Mouse (Mus musculus): ENCODE data around the gene Adora2b. TPM values are rescaled to one million over a fixed set of nuclear protein-coding genes. Genes with fewer than 3 reads are reported as not detected.

Gene Adora2b
- polyA plus RNA-seq, 1 experiment: 5.4 TPM

- no peak overlapping the region for H3K4me3 ChIP-seq (ENCODE audit: insufficient read depth, low read depth, low read length)
- no peak for TF ChIP-seq POLR2A (IDR thresholded peaks at IDR 0.05; ENCODE audit: low read depth, low read length)
- TF ChIP-seq CTCF (conservative IDR thresholded peaks at IDR 0.05; ENCODE audit: insufficient read depth, insufficient read length, low read depth, low read length): no peak
- no peaks in the 10 kb centered on the region for H3K27me3 ChIP-seq (replicated peaks; ENCODE audit: control insufficient read depth, insufficient read depth, low read length)
- 39% methylated on average over 6 of the region's 6 CpGs for WGBS
- peaks cover 7% of the 10 kb centered on the region; the same call in 1 of the 2 replicates for H3K4me1 ChIP-seq (ENCODE audit: control insufficient read depth, insufficient read depth, low read length)
- no peak overlapping the region for H3K27ac ChIP-seq (ENCODE audit: insufficient read depth, low read depth, low read length)
- H3K36me3 ChIP-seq (ENCODE audit: control insufficient read depth, insufficient read depth, low read length): no peaks in the 10 kb centered on the region
- DNase-seq: peak; percentile 52
Measured at GRCm38 (mm10) chr11:62217751-62218150, 31.0 kb upstream of the Adora2b start.

- no peak overlapping the region for H3K27ac ChIP-seq (ENCODE audit: insufficient read depth, low read depth, low read length)
- no peak overlapping the region for H3K4me3 ChIP-seq (ENCODE audit: insufficient read depth, low read depth, low read length)
- no peaks in the 10 kb centered on the region for H3K36me3 ChIP-seq (ENCODE audit: control insufficient read depth, insufficient read depth, low read length)
- DNase-seq: peak; percentile 55
- TF ChIP-seq CTCF (conservative IDR thresholded peaks at IDR 0.05; ENCODE audit: insufficient read depth, insufficient read length, low read depth, low read length) (no peak), POLR2A (IDR thresholded peaks at IDR 0.05; ENCODE audit: low read depth, low read length) (no peak)
- H3K27me3 ChIP-seq (replicated peaks; ENCODE audit: control insufficient read depth, insufficient read depth, low read length): no peaks in the 10 kb centered on the region
- 0 out of 2 replicates have a peak, but pooled peaks cover 4% of the 10 kb centered on the region for H3K4me1 ChIP-seq (ENCODE audit: control insufficient read depth, insufficient read depth, low read length)
- WGBS: 73% methylated on average over 7 of the region's 7 CpGs
Measured at GRCm38 (mm10) chr11:62220756-62221510, 27.9 kb upstream of the Adora2b start.

- TF ChIP-seq CTCF (conservative IDR thresholded peaks at IDR 0.05; ENCODE audit: insufficient read depth, insufficient read length, low read depth, low read length): no peak
- no peak for TF ChIP-seq POLR2A (IDR thresholded peaks at IDR 0.05; ENCODE audit: low read depth, low read length)
- H3K36me3 ChIP-seq (ENCODE audit: control insufficient read depth, insufficient read depth, low read length): no peaks in the 10 kb centered on the region
- no peak overlapping the region for H3K4me3 ChIP-seq (ENCODE audit: insufficient read depth, low read depth, low read length)
- no peaks in the 10 kb centered on the region for H3K4me1 ChIP-seq (ENCODE audit: control insufficient read depth, insufficient read depth, low read length)
- no peak for DNase-seq
- no peak overlapping the region for H3K27ac ChIP-seq (ENCODE audit: insufficient read depth, low read depth, low read length)
- no peaks in the 10 kb centered on the region for H3K27me3 ChIP-seq (replicated peaks; ENCODE audit: control insufficient read depth, insufficient read depth, low read length)
- WGBS: 92% methylated on average over 5 of the region's 5 CpGs
Measured at GRCm38 (mm10) chr11:62223416-62223815, 25.4 kb upstream of the Adora2b start.

GRCm38 (mm10) chr11:62223962-62224361, 24.8 kb upstream of the Adora2b start:
- no peaks in the 10 kb centered on the region for H3K36me3 ChIP-seq (ENCODE audit: control insufficient read depth, insufficient read depth, low read length)
- no peak for DNase-seq
- no peak overlapping the region for H3K27ac ChIP-seq (ENCODE audit: insufficient read depth, low read depth, low read length)
- H3K4me1 ChIP-seq (ENCODE audit: control insufficient read depth, insufficient read depth, low read length): no peaks in the 10 kb centered on the region
- H3K27me3 ChIP-seq (replicated peaks; ENCODE audit: control insufficient read depth, insufficient read depth, low read length): no peaks in the 10 kb centered on the region
- no peak overlapping the region for H3K4me3 ChIP-seq (ENCODE audit: insufficient read depth, low read depth, low read length)
- 90% methylated on average over 7 of the region's 7 CpGs for WGBS
- no peak for TF ChIP-seq POLR2A (IDR thresholded peaks at IDR 0.05; ENCODE audit: low read depth, low read length)
- no peak for TF ChIP-seq CTCF (conservative IDR thresholded peaks at IDR 0.05; ENCODE audit: insufficient read depth, insufficient read length, low read depth, low read length)

GRCm38 (mm10) chr11:62224797-62225196, 24.0 kb upstream of the Adora2b start:
- peak; percentile 34 for DNase-seq
- 58% methylated on average over 4 of the region's 4 CpGs for WGBS

GRCm38 (mm10) chr11:62240631-62241261, 8.0 kb upstream of the Adora2b start:
- TF ChIP-seq POLR2A (IDR thresholded peaks at IDR 0.05; ENCODE audit: low read depth, low read length): no peak
- no peak for TF ChIP-seq CTCF (conservative IDR thresholded peaks at IDR 0.05; ENCODE audit: insufficient read depth, insufficient read length, low read depth, low read length)
- no peak overlapping the region for H3K27ac ChIP-seq (ENCODE audit: insufficient read depth, low read depth, low read length)
- 55% methylated on average over 12 of the region's 12 CpGs for WGBS

More at GRCm38 (mm10) chr11:62224797-62225196, 24.0 kb upstream of the Adora2b start:
- TF ChIP-seq CTCF (conservative IDR thresholded peaks at IDR 0.05; ENCODE audit: insufficient read depth, insufficient read length, low read depth, low read length) (no peak), POLR2A (IDR thresholded peaks at IDR 0.05; ENCODE audit: low read depth, low read length) (no peak)
- no peak overlapping the region for H3K27ac ChIP-seq (ENCODE audit: insufficient read depth, low read depth, low read length)
- no peaks in the 10 kb centered on the region for H3K36me3 ChIP-seq (ENCODE audit: control insufficient read depth, insufficient read depth, low read length)
- no peaks in the 10 kb centered on the region for H3K27me3 ChIP-seq (replicated peaks; ENCODE audit: control insufficient read depth, insufficient read depth, low read length)
- no peaks in the 10 kb centered on the region for H3K4me1 ChIP-seq (ENCODE audit: control insufficient read depth, insufficient read depth, low read length)
- no peak overlapping the region for H3K4me3 ChIP-seq (ENCODE audit: insufficient read depth, low read depth, low read length)

GRCm38 (mm10) chr11:62243871-62244270, 4.9 kb upstream of the Adora2b start:
- H3K4me1 ChIP-seq (ENCODE audit: control insufficient read depth, insufficient read depth, low read length): peaks cover 7% of the 10 kb centered on the region; the same call in 1 of the 2 replicates
- DNase-seq: no peak
- no peak overlapping the region for H3K4me3 ChIP-seq (ENCODE audit: insufficient read depth, low read depth, low read length)
- no peak overlapping the region for H3K27ac ChIP-seq (ENCODE audit: insufficient read depth, low read depth, low read length)
- no peaks in the 10 kb centered on the region for H3K27me3 ChIP-seq (replicated peaks; ENCODE audit: control insufficient read depth, insufficient read depth, low read length)
- TF ChIP-seq CTCF (conservative IDR thresholded peaks at IDR 0.05; ENCODE audit: insufficient read depth, insufficient read length, low read depth, low read length) (no peak), POLR2A (IDR thresholded peaks at IDR 0.05; ENCODE audit: low read depth, low read length) (no peak)
- no peaks in the 10 kb centered on the region for H3K36me3 ChIP-seq (ENCODE audit: control insufficient read depth, insufficient read depth, low read length)
- WGBS: 91% methylated on average over 8 of the region's 8 CpGs

More at GRCm38 (mm10) chr11:62240631-62241261, 8.0 kb upstream of the Adora2b start:
- Histone ChIP-seq H3K36me3 (ENCODE audit: control insufficient read depth, insufficient read depth, low read length) (no peaks in the 10 kb centered on the region), H3K4me3 (ENCODE audit: insufficient read depth, low read depth, low read length) (no peak overlapping the region), H3K27me3 (replicated peaks; ENCODE audit: control insufficient read depth, insufficient read depth, low read length) (no peaks in the 10 kb centered on the region), H3K4me1 (ENCODE audit: control insufficient read depth, insufficient read depth, low read length) (peaks cover 7% of the 10 kb centered on the region; the same call in 1 of the 2 replicates)
- DNase-seq: peak; percentile 77

Data from kidney, adult 2 months (tissue).